Mouse (Mus musculus): ENCODE data around the gene B430306N03Rik. TPM values are rescaled to one million over a fixed set of nuclear protein-coding genes. Genes with fewer than 3 reads are reported as not detected.

B430306N03Rik gene
- total and polyA plus RNA-seq, 2 experiments from 2014 or later, result 0.19 to 0.21 TPM

- Histone ChIP-seq H3K9ac (no peak overlapping the region), H3K27ac (ENCODE audit: low read depth, low read length) (no peak overlapping the region), H3K27me3 (ENCODE audit: insufficient read depth, low read length) (no peaks in the 10 kb centered on the region), H3K4me3 (ENCODE audit: low read depth, low read length) (no peak overlapping the region), H3K36me3 (ENCODE audit: insufficient read depth) (no peaks in the 10 kb centered on the region), H3K4me1 (ENCODE audit: insufficient read depth) (no peaks in the 10 kb centered on the region; the same call in 1 of the 2 replicates), H3K4me2 (ENCODE audit: low read depth) (no peak overlapping the region), H3K9me3 (ENCODE audit: low read length) (no peaks in the 10 kb centered on the region)
- ATAC-seq, result no peak
- peak; percentile 19 for TF ChIP-seq CTCF (IDR thresholded peaks at IDR 0.05; ENCODE audit: low read depth)
- 59% methylated on average over 1 of the region's 1 CpGs for WGBS
- no peak for DNase-seq
These were observed 29.2 kb upstream of the B430306N03Rik start for GRCm38 (mm10) chr17:48286765-48287164.

- no peak for ATAC-seq
- Histone ChIP-seq H3K27me3 (ENCODE audit: insufficient read depth, low read length) (no peaks in the 10 kb centered on the region), H3K36me3 (ENCODE audit: insufficient read depth) (no peaks in the 10 kb centered on the region), H3K4me2 (ENCODE audit: low read depth) (no peak overlapping the region), H3K27ac (ENCODE audit: low read depth, low read length) (no peak overlapping the region), H3K9me3 (ENCODE audit: low read length) (no peaks in the 10 kb centered on the region), H3K4me1 (ENCODE audit: insufficient read depth) (no peaks in the 10 kb centered on the region; the same call in 1 of the 2 replicates), H3K4me3 (ENCODE audit: low read depth, low read length) (no peak overlapping the region), H3K9ac (no peak overlapping the region)
- WGBS, result 69% methylated on average over 2 of the region's 2 CpGs
- DNase-seq, result no peak
- peak; percentile 22; the same call in 1 of the 2 replicates for TF ChIP-seq CTCF (IDR thresholded peaks at IDR 0.05; ENCODE audit: low read depth)
These were observed 28.7 kb upstream of the B430306N03Rik start for GRCm38 (mm10) chr17:48287276-48287675.

DNA sequence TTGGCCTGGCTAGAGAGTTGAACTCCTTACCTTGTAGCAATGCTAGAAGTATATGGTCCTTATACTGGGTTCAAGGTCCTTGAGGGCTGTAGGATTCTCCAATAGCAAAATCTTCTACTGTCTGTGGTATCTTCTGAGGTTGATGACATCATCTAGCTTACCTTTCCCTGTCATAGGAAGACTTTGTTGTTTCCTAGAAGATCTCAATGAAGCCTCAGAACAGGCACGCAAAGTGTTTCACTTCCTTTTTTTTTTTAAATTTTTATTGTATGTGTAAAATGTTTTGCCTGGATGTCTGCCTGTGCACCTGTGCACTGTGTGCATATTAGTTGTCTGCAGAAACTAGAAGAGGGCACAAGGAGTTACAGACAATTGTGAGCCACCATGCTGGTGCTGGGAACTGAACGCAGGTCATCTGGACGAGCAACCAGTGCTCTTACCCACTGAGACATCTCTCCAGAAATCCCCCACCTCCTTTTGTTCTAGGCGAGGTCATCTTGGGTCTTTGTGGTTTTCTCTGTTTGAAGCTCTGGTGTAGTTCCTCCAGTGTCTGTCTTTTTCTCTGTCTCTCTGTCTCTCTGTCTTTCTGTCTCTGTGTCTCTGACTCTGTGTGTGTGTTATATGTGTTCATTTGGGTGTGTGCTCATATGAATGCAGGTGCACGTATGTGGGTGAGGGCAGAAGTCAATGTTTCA is 22.3 kb upstream of the B430306N03Rik start:
- 85% methylated on average over 5 of the region's 5 CpGs for WGBS
- no peaks in the 10 kb centered on the region for H3K9me3 ChIP-seq (ENCODE audit: low read length)
- H3K36me3 ChIP-seq (ENCODE audit: insufficient read depth), result no peaks in the 10 kb centered on the region

GRCm38 (mm10) chr17:48299203-48299602 is 16.7 kb upstream of the B430306N03Rik start, which contains the start of gene Treml2:
Treml2 (plus strand) TSS chr17:48299498.
- TF ChIP-seq CTCF (IDR thresholded peaks at IDR 0.05; ENCODE audit: low read depth), result no peak
- no peak within 1 kb of the TSS for H3K9ac ChIP-seq
- H3K27ac ChIP-seq (ENCODE audit: low read depth, low read length), result no peak within 1 kb of the TSS
- no peaks in the 10 kb centered on the region for H3K4me1 ChIP-seq (ENCODE audit: insufficient read depth)
- 36% methylated on average over 3 of the region's 4 CpGs for WGBS
- ATAC-seq (no peak), DNase-seq (no peak)
- no peaks in the 10 kb centered on the region for H3K27me3 ChIP-seq (ENCODE audit: insufficient read depth, low read length)
- H3K4me2 ChIP-seq (ENCODE audit: low read depth), result no peak within 1 kb of the TSS
- H3K36me3 ChIP-seq (ENCODE audit: insufficient read depth), result no peaks in the 10 kb centered on the region
- H3K4me3 ChIP-seq (ENCODE audit: low read depth, low read length), result no peak within 1 kb of the TSS
- H3K9me3 ChIP-seq (ENCODE audit: low read length), result no peaks in the 10 kb centered on the region

More for the DNA sequence above, 22.3 kb upstream of the B430306N03Rik start:
- no peak overlapping the region for H3K27ac ChIP-seq (ENCODE audit: low read depth, low read length)
- no peak overlapping the region for H3K4me2 ChIP-seq (ENCODE audit: low read depth)
- no peaks in the 10 kb centered on the region for H3K27me3 ChIP-seq (ENCODE audit: insufficient read depth, low read length)
- no peaks in the 10 kb centered on the region for H3K4me1 ChIP-seq (ENCODE audit: insufficient read depth)
- H3K4me3 ChIP-seq (ENCODE audit: low read depth, low read length), result no peak overlapping the region
- ATAC-seq (no peak), DNase-seq (no peak)
- H3K9ac ChIP-seq, result no peak overlapping the region
- no peak for TF ChIP-seq CTCF (IDR thresholded peaks at IDR 0.05; ENCODE audit: low read depth)

GRCm38 (mm10) chr17:48299756-48300155 is 16.2 kb upstream of the B430306N03Rik start:
- no peak for ATAC-seq
- Histone ChIP-seq H3K9me3 (ENCODE audit: low read length) (no peaks in the 10 kb centered on the region), H3K36me3 (ENCODE audit: insufficient read depth) (no peaks in the 10 kb centered on the region), H3K4me2 (ENCODE audit: low read depth) (no peak overlapping the region), H3K9ac (no peak overlapping the region), H3K4me3 (ENCODE audit: low read depth, low read length) (no peak overlapping the region), H3K4me1 (ENCODE audit: insufficient read depth) (no peaks in the 10 kb centered on the region), H3K27me3 (ENCODE audit: insufficient read depth, low read length) (no peaks in the 10 kb centered on the region), H3K27ac (ENCODE audit: low read depth, low read length) (no peak overlapping the region)
- no peak for TF ChIP-seq CTCF (IDR thresholded peaks at IDR 0.05; ENCODE audit: low read depth)
- DNase-seq, result no peak
- WGBS, result 53% methylated on average over 7 of the region's 7 CpGs

- Histone ChIP-seq H3K4me1 (ENCODE audit: insufficient read depth) (no peaks in the 10 kb centered on the region), H3K36me3 (ENCODE audit: insufficient read depth) (no peaks in the 10 kb centered on the region), H3K27ac (ENCODE audit: low read depth, low read length) (no peak overlapping the region), H3K4me2 (ENCODE audit: low read depth) (no peak overlapping the region), H3K9ac (no peak overlapping the region), H3K27me3 (ENCODE audit: insufficient read depth, low read length) (no peaks in the 10 kb centered on the region), H3K4me3 (ENCODE audit: low read depth, low read length) (no peak overlapping the region), H3K9me3 (ENCODE audit: low read length) (no peaks in the 10 kb centered on the region)
- WGBS, result 77% methylated on average over 7 of the region's 7 CpGs
- DNase-seq (no peak), ATAC-seq (no peak)
- no peak for TF ChIP-seq CTCF (IDR thresholded peaks at IDR 0.05; ENCODE audit: low read depth)
These were observed 15.7 kb upstream of the B430306N03Rik start for GRCm38 (mm10) chr17:48300199-48300598.

- Histone ChIP-seq H3K4me2 (ENCODE audit: low read depth) (no peak overlapping the region), H3K4me3 (ENCODE audit: low read depth, low read length) (no peak overlapping the region), H3K9ac (no peak overlapping the region), H3K9me3 (ENCODE audit: low read length) (no peaks in the 10 kb centered on the region), H3K4me1 (ENCODE audit: insufficient read depth) (no peaks in the 10 kb centered on the region), H3K27ac (ENCODE audit: low read depth, low read length) (no peak overlapping the region), H3K27me3 (ENCODE audit: insufficient read depth, low read length) (no peaks in the 10 kb centered on the region), H3K36me3 (ENCODE audit: insufficient read depth) (no peaks in the 10 kb centered on the region)
- DNase-seq, result no peak
- no peak for ATAC-seq
- WGBS, result 80% methylated on average over 9 of the region's 9 CpGs
- TF ChIP-seq CTCF (IDR thresholded peaks at IDR 0.05; ENCODE audit: low read depth), result no peak
These were observed 15.1 kb upstream of the B430306N03Rik start for GRCm38 (mm10) chr17:48300861-48301260.

All from forebrain, postnatal 0 days (tissue).